Mouse (Mus musculus) heart, postnatal 36 days (tissue): ENCODE measurements around the gene 2210408I21Rik. TPM values are rescaled to one million over a fixed set of nuclear protein-coding genes. Genes with fewer than 3 reads are reported as not detected.
A peak's percentile ranks its signal among the peaks of the same experiment; 100 is the strongest.
"Not testable (repeated sequence)": the region's sequence is repeated elsewhere in the genome, so short reads cannot be mapped to it uniquely, and the experiment has no call there.

ENCODE experiments used
- DNase-seq, 2 experiments: peaks; one replicate each; pipeline ENCODE4 v3.0.0; 2021 to 2022
- intact Hi-C: fragments of 180-260 bp; cut with DNase I; formaldehyde crosslinking; loops from one replicate; pipeline ENCODE4 v1.15.1; 2025
- total RNA-seq, 2 experiments: library from RNA; stranded (reverse); gene quantifications; 2 replicates each; pipeline ENCODE4 v1.2.3; 2021

Gene 2210408I21Rik
- total RNA-seq, result 1 to 10 TPM; 4.6 to 5.7 TPM

DNA sequence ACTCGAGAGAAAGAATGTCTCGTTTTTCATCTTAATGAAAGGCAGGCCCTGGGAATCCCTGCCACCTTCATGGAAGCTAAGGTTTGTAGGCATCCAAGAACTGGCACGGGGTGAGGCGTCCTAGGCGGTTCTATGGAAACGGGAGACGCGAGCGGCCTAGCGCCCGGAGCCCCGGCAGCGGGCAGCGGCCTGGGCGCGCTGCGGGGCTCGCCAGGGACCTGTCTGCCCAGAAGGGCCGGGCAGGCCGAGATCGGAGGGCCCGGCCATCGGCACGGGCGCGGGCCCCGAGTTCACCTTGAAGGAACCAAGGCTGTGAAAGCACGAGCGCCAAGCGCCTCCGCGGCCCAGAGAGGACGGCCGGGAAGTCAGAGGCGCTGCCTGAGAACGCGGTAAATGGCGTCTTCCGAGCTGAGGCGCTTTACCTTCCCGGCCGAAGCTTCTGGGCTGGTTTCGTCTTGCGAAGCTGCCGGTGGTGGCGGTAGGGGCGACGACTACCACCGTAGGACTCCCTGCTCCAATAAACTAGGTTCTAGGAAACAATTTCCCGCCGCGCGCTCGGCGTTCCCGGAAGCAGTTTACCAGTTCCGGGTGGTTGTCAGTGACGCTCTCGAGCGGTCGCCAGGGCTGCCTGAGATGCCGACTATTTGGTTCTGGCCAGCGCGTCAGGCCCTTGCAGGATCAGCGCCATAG, at the start of gene 2210408I21Rik, which contains the start of gene Slf1:
Gene 2210408I21Rik (plus strand): TSS at position 610 of the 690 bp plus-strand sequence.
Gene Slf1 (minus strand): TSS at position 543 of the 690 bp plus-strand sequence.
- intact Hi-C loops, result loop anchor here (10.0 kb wide), 2 partner anchors 1040 to 1070 kb away; no protein-coding TSS in a partner anchor
- peak; percentile 86 to 88 for DNase-seq

DNA sequence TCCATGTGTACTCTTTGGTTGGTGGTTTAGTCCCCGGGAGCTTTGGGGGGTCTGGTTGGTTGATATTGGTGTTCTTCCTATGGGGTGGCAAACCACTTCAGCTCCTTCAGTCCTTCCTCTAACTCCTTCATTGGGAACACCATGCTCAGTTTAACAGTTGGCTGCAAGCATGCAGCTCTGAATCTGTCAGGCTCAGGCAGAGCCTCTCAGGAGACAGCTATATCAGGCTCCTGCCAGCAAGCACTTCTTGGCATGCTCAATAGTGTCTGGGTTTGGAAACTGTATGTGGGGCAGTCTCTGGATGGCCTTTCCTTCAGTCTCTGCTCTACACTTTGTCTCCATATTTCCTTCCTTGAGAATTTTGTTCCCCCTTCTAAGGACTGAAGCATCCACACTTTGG, 42.5 kb upstream of the 2210408I21Rik start:
- intact Hi-C loops, DNase-seq: not testable (repeated sequence)

GRCm38 (mm10) chr13:77107734-77108133, 27.6 kb upstream of the 2210408I21Rik start:
- no peak for DNase-seq
- intact Hi-C loops, result no loop called here

DNA sequence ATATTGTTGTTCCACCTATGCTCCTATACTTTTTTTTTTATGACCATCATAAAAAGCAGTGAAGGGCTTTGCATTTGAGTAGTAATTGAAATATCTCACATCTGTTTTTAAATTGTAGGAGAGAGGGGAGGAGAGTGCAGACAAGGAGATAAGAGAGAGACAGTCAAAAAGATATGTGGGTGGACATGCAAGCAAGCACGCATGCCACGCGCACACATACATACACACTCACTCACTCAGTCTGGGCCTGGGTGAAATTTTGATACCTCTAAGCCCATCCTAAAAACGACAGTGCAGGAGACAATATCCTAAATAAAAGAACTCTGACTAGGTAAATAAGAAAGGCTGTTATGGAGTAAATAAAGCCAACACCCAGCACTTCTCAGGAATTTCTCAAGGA, 16.6 kb upstream of the 2210408I21Rik start:
- intact Hi-C loops, result no loop called here
- DNase-seq, result no peak

DNA sequence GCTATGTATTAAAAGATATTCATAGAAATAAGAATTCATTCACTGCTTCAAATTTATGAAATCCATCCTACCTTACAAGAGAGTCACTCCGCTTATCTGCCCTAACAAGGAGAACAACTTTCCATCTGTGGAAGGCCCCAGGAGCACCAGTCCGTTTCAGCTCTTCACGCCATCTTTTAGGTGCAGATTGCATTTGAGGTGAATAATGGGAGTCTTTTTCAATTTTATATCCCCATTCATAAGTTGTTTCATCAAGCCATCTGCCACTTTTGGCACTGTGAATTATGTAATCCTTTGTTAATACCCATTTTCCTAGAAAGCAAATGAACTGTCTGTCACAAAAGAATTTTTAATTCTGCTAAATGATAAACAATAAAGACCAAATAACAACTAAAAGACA, 10.2 kb upstream of the 2210408I21Rik start:
- intact Hi-C loops, result no loop called here
- DNase-seq, result no peak

GRCm38 (mm10) chr13:77128240-77128639, 7.1 kb upstream of the 2210408I21Rik start:
- intact Hi-C loops, result no loop called here
- DNase-seq, result no peak

DNA sequence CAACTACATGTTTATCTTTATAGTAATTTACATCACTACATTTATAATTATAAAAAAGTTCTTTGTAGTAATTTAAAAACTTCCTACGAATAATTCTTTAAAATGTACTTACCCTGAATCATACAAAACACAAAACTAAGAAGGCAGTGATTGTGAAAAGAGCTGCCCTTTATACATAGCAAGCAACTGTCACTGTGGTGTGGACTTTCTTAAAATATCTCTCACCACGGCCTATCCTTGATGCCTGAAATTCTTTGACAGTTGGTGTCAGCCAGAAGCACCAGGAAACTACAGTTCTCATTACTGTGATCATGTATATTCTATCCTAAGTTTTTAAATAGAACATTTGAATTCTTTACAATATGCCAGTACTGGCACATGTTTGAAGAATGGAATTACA, 4.2 kb upstream of the 2210408I21Rik start:
- DNase-seq, result no peak
- intact Hi-C loops, result loop anchor here (10.0 kb wide), 2 partner anchors 1044 to 1074 kb away; no protein-coding TSS in a partner anchor

DNA sequence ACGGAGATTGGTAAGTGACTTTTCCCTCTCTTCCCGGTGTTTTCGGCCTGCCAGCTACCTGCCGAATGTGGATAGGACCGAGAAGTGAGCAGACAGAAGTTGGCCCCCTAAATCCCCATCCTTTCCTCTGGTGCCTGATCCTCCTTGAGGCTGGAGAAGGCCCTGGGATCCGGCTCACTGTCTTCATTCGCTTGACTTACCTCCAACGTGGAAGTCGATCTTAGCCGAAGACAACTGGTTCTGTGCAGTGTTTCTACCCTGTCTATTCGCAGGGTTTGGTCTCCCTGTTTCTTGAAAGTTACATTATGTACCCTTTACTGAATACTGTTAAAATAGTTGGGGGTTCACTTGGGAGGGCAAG, 261 bp downstream of the 2210408I21Rik start:
- intact Hi-C loops, result loop anchor here (10.0 kb wide), 2 partner anchors 1039 to 1069 kb away; no protein-coding TSS in a partner anchor
- no peak for DNase-seq

- DNase-seq, result no peak
- intact Hi-C loops, result no loop called here
Measured at GRCm38 (mm10) chr13:77140890-77141289, 5.5 kb downstream of the 2210408I21Rik start.

DNA sequence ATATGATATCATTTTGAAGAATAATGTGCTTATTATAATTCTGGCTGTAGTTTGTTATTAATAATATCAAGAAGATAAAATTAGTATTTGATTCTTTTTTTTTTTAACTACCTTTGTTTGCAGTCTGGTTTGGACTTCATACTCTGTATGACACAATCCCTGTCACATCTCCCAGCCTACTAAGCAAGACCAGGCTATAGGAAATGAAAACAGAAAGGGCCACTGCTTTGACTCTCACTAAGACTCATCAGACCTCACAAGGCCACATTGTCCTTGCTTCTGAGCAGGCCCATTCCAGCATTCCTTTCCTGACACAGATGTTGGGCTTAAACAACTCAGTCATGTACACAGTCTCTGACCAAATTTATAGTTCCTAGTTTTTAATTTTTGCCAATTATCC, 42.6 kb downstream of the 2210408I21Rik start:
- no peak for DNase-seq
- intact Hi-C loops, result no loop called here

DNA sequence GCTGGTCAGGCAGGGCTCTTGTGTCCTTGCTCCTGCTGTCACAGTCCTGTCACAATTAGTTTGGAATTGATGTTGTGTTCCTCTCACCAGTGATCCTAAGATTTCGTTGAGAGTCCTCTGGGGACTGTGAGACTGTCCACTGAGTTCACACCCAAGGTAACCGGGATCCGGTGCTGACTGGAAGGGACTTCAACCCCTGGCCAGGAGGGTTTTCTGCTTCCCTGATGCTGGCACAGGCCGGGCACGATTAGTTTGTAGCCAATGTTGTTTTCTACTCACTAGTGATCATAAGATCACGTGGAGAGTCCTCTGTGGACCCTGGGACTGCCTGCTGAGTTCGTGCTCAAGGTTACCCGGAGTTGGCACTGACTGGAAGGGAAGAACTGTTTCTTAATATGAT, 55.3 kb downstream of the 2210408I21Rik start:
- DNase-seq, result no peak
- intact Hi-C loops, result no loop called here

GRCm38 (mm10) chr13:77192201-77192600, 56.9 kb downstream of the 2210408I21Rik start:
- intact Hi-C loops, result no loop called here
- DNase-seq, result no peak

- no peak for DNase-seq
- intact Hi-C loops, result no loop called here
Measured at GRCm38 (mm10) chr13:77208764-77209418, 73.6 kb downstream of the 2210408I21Rik start.

DNA sequence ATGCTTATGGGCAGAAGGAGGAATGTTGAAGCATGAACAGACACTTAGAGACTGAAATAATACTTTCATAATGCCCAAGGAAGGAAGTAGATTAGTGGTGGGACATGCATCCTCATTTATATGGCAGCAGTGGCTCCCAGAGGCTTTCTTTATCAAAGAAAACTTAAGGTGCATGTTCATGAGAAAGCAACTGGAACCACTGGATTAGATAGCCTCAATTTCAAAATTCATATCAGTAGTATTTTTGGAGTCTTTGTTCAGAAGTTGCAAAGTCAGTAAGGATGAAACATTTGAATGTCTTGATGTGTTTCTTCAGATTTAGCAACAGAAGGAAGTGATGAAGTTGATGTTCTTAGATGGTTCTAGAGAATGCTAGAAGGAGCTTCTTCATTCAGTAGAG, 77.9 kb downstream of the 2210408I21Rik start:
- DNase-seq, result no peak
- intact Hi-C loops, result loop anchor here (10.0 kb wide), 1 partner anchor 168 kb away; no protein-coding TSS in a partner anchor

DNA sequence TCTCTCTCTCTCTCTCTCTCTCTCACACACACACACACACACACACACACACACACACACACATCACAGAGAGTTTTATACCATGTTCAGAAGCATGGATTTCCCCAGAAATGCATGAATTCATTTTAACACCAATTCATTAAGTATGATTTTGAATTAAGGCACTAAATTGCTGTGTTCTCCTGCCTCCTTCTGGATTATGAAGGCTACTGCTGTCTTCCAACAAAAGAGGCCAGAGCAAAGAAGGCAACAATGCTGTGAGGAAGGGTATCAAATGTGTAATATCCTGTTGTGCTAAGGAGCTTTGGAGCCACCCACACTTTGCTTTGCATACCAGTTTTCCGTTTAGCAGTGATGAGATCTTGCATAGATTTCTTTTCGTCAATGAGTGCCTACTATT, 80.1 kb downstream of the 2210408I21Rik start:
- intact Hi-C loops, result loop anchor here (2.0 to 10.0 kb wide), 2 partner anchors 171 to 247 kb away; no protein-coding TSS in a partner anchor
- DNase-seq, result no peak

DNA sequence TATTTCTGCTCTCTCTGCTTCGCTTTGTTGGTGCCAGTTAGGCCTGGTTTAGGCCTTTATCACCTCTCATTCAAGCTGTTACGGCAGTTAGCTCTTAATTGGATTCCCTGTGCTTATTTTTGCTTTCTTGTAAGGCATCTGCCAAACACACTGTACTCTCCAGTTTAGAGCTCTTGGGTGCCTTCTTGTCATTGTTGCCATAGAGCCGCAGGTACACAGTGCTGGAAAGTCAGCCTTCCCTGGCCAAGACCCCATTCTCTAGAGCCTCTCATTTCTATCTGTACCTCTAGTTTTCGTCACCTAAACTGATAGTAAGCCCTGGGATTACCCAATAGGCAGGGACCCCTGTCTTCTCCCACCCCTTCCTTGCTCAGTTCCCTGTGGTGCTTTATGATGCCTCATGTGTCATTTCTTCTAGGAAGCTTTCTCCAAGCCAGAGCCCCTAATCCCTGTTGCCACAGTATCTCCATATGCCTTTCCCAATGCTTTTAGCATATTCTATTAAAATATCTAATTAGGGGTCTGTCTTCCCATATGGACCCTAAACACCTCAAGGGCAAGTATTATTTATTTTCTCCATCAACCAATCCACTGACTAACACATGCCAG, 82.4 kb downstream of the 2210408I21Rik start:
- no peak for DNase-seq
- intact Hi-C loops, result loop anchor here (10.0 kb wide), 1 partner anchor 173 kb away; no protein-coding TSS in a partner anchor

GRCm38 (mm10) chr13:77221072-77221471, 85.7 kb downstream of the 2210408I21Rik start:
- DNase-seq, result no peak
- intact Hi-C loops, result no loop called here

DNA sequence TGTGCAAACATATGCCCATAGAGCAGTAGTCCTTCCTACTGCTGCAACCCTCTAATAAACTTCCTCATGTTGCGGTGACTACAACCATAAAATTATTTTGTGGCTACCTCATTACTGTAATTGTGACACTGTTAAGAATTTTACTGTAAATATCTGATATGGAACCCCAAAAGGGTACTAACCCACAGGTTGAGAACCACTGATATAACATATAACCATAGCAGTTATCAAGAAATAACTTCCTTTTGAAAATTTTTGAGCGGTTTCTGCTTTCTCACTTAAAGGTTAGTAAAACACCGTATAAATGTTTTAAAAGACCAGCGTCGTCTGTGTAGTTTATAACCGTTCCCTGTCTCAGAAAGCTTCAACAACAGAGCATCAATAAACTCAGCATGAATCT, 121.2 kb downstream of the 2210408I21Rik start:
- intact Hi-C loops, result no loop called here
- no peak for DNase-seq

GRCm38 (mm10) chr13:77262715-77263338, 127.5 kb downstream of the 2210408I21Rik start:
- intact Hi-C loops, result no loop called here
- no peak for DNase-seq

- intact Hi-C loops, result no loop called here
- DNase-seq, result no peak
Measured at GRCm38 (mm10) chr13:77263400-77264179, 128.2 kb downstream of the 2210408I21Rik start.
